Mouse (Mus musculus) right cerebral cortex, postnatal 25 days (tissue): Measurements from ENCODE around the gene AW011738.

Experiments used
- DNase-seq: peaks from one replicate; pipeline ENCODE4 v3.0.0; 2022

The AW011738 gene

GRCm38 (mm10) chr4:156251081-156251480, 48.0 kb downstream of the AW011738 start:
- no peak for DNase-seq

GRCm38 (mm10) chr4:156252140-156252539, 49.0 kb downstream of the AW011738 start:
- DNase-seq: no peak

GRCm38 (mm10) chr4:156252619-156253018, 49.5 kb downstream of the AW011738 start:
- no peak for DNase-seq

- no peak for DNase-seq
These were observed 49.9 kb downstream of the AW011738 start for GRCm38 (mm10) chr4:156253043-156253442.

GRCm38 (mm10) chr4:156254361-156255077, 51.4 kb downstream of the AW011738 start:
- DNase-seq: no peak
